Mouse (Mus musculus) C2C12 (cell line): ENCODE data around the gene Suclg2. TPM values are rescaled to one million over a fixed set of nuclear protein-coding genes. Genes with fewer than 3 reads are reported as not detected.

Experiments used
- H3K27me3 ChIP-seq: one replicate; pipeline ENCODE4 v1.6.1; 2011; ENCODE audit not compliant: control insufficient read depth, insufficient read depth, insufficient read length
- H3K36me3 ChIP-seq: one replicate; pipeline ENCODE4 v1.6.1; 2011; ENCODE audit not compliant: control insufficient read depth, insufficient read depth
- H3K4me3 ChIP-seq: one replicate; pipeline ENCODE4 v1.5.1; 2011; ENCODE audit warnings: mild to moderate bottlenecking, control low read depth; ENCODE audit not compliant: poor library complexity, insufficient read depth, severe bottlenecking
- H3K79me2 ChIP-seq: one replicate; pipeline ENCODE4 v1.6.1; 2011; ENCODE audit not compliant: control insufficient read depth, insufficient read depth
- H3K79me3 ChIP-seq: one replicate; pipeline ENCODE4 v1.6.1; 2011; ENCODE audit warnings: low read depth, control low read depth
- H3ac ChIP-seq: one replicate; pipeline ENCODE3; 2011; ENCODE audit warnings: low read depth; ENCODE audit not compliant: control insufficient read depth, insufficient read length
- CEBPB ChIP-seq: IDR thresholded peaks from one replicate; pipeline ENCODE4 v1.6.1; 2011; ENCODE audit warnings: low read depth, mild to moderate bottlenecking, control low read depth, moderate library complexity
- CTCF ChIP-seq: IDR thresholded peaks from one replicate; pipeline ENCODE4 v1.5.1; 2011; ENCODE audit not compliant: control insufficient read depth, insufficient read depth, insufficient read length
- FOSL1 ChIP-seq: IDR thresholded peaks from one replicate; pipeline ENCODE4 v1.8.0; 2011; ENCODE audit warnings: mild to moderate bottlenecking, low read length; ENCODE audit not compliant: poor library complexity, insufficient read depth, severe bottlenecking
- MAX ChIP-seq: IDR thresholded peaks from one replicate; pipeline ENCODE4 v1.6.1; 2011; ENCODE audit warnings: mild to moderate bottlenecking, control low read depth
- MYOD1 ChIP-seq: IDR thresholded peaks from one replicate; pipeline ENCODE4 v1.6.1; 2011; ENCODE audit warnings: low read depth; ENCODE audit not compliant: control insufficient read depth, insufficient read length
- MYOG ChIP-seq: IDR thresholded peaks from one replicate; pipeline ENCODE4 v1.6.1; 2011; ENCODE audit not compliant: control insufficient read depth, insufficient read length; ENCODE audit errors: extremely low read depth
- USF1 ChIP-seq: IDR thresholded peaks from one replicate; pipeline ENCODE4 v1.6.1; 2011; ENCODE audit warnings: low read depth, mild to moderate bottlenecking, control low read depth, moderate library complexity
- polyA plus RNA-seq: library from polyadenylated mRNA; unstranded; fragments of >200 nt; fragmentation: generic; extraction: Trizol; gene quantifications from one replicate; pipeline ENCODE4 v1.2.1, GENCODE M21; 2012; ENCODE audit warnings: missing spikeins

Suclg2 gene
- polyA plus RNA-seq, 1 experiment = 23.2 TPM

GRCm38 (mm10) chr6:95511689-95512088, 206.9 kb downstream of the Suclg2 start:
- H3K79me3 ChIP-seq = no peaks in the 10 kb centered on the region
- H3K27me3 ChIP-seq = no peaks in the 10 kb centered on the region
- no peak overlapping the region for H3ac ChIP-seq
- TF ChIP-seq FOSL1 (no peak), MAX (no peak), MYOG (no peak), CEBPB (no peak), MYOD1 (no peak), CTCF (no peak), USF1 (no peak)
- no peaks in the 10 kb centered on the region for H3K36me3 ChIP-seq
- no peaks in the 10 kb centered on the region for H3K79me2 ChIP-seq
- no peak overlapping the region for H3K4me3 ChIP-seq

- H3ac ChIP-seq = no peak overlapping the region
- H3K27me3 ChIP-seq = no peaks in the 10 kb centered on the region
- no peaks in the 10 kb centered on the region for H3K79me3 ChIP-seq
- no peaks in the 10 kb centered on the region for H3K36me3 ChIP-seq
- no peaks in the 10 kb centered on the region for H3K79me2 ChIP-seq
- H3K4me3 ChIP-seq = no peak overlapping the region
- TF ChIP-seq MAX (no peak), MYOD1 (no peak), FOSL1 (no peak), MYOG (no peak), USF1 (no peak), CEBPB (no peak), CTCF (no peak)
These were observed 217.8 kb downstream of the Suclg2 start for GRCm38 (mm10) chr6:95500771-95501170.

GRCm38 (mm10) chr6:95499639-95500038, 219.0 kb downstream of the Suclg2 start:
- Histone ChIP-seq H3K4me3 (no peak overlapping the region), H3K36me3 (no peaks in the 10 kb centered on the region), H3K27me3 (no peaks in the 10 kb centered on the region), H3ac (no peak overlapping the region), H3K79me2 (no peaks in the 10 kb centered on the region), H3K79me3 (no peaks in the 10 kb centered on the region)
- no peak for TF ChIP-seq CEBPB
- no peak for TF ChIP-seq FOSL1
- TF ChIP-seq MAX = no peak
- TF ChIP-seq MYOD1 = no peak
- TF ChIP-seq MYOG = no peak
- no peak for TF ChIP-seq CTCF
- TF ChIP-seq USF1 = no peak

GRCm38 (mm10) chr6:95492216-95492956, 226.2 kb downstream of the Suclg2 start:
- TF ChIP-seq USF1 (no peak), CEBPB (no peak), MYOD1 (no peak), FOSL1 (no peak), CTCF (no peak), MAX (no peak), MYOG (no peak)
- H3K27me3 ChIP-seq = no peaks in the 10 kb centered on the region
- no peak overlapping the region for H3ac ChIP-seq

GRCm38 (mm10) chr6:95491043-95491442, 227.6 kb downstream of the Suclg2 start:
- Histone ChIP-seq H3K79me3 (no peaks in the 10 kb centered on the region), H3ac (no peak overlapping the region), H3K4me3 (no peak overlapping the region), H3K27me3 (no peaks in the 10 kb centered on the region), H3K79me2 (no peaks in the 10 kb centered on the region), H3K36me3 (no peaks in the 10 kb centered on the region)
- TF ChIP-seq MYOD1 (no peak), MAX (no peak), CTCF (no peak), MYOG (no peak), FOSL1 (no peak), CEBPB (no peak), USF1 (no peak)

More at GRCm38 (mm10) chr6:95492216-95492956, 226.2 kb downstream of the Suclg2 start:
- H3K79me2 ChIP-seq = no peaks in the 10 kb centered on the region
- H3K4me3 ChIP-seq = no peak overlapping the region
- no peaks in the 10 kb centered on the region for H3K36me3 ChIP-seq
- no peaks in the 10 kb centered on the region for H3K79me3 ChIP-seq

- H3K4me3 ChIP-seq = no peak overlapping the region
- H3K36me3 ChIP-seq = no peaks in the 10 kb centered on the region
- no peaks in the 10 kb centered on the region for H3K27me3 ChIP-seq
- no peaks in the 10 kb centered on the region for H3K79me2 ChIP-seq
- TF ChIP-seq MYOD1 = no peak
- no peak for TF ChIP-seq MAX
- TF ChIP-seq FOSL1 = no peak
- TF ChIP-seq USF1 = no peak
- no peak for TF ChIP-seq CTCF
- no peak for TF ChIP-seq MYOG
- no peak for TF ChIP-seq CEBPB
- no peaks in the 10 kb centered on the region for H3K79me3 ChIP-seq
- H3ac ChIP-seq = no peak overlapping the region
These were observed 232.8 kb downstream of the Suclg2 start for GRCm38 (mm10) chr6:95485791-95486190.
